Mouse (Mus musculus): ENCODE results near the gene Nexn. TPM values are rescaled to one million over a fixed set of nuclear protein-coding genes. Genes with fewer than 3 reads are reported as not detected.
"Not testable (repeated sequence)": the region's sequence is repeated elsewhere in the genome, so short reads cannot be mapped to it uniquely, and the experiment has no call there.

Nexn gene
- polyA plus RNA-seq, 1 experiment from 2014 or later, result 26.8 TPM

DNA sequence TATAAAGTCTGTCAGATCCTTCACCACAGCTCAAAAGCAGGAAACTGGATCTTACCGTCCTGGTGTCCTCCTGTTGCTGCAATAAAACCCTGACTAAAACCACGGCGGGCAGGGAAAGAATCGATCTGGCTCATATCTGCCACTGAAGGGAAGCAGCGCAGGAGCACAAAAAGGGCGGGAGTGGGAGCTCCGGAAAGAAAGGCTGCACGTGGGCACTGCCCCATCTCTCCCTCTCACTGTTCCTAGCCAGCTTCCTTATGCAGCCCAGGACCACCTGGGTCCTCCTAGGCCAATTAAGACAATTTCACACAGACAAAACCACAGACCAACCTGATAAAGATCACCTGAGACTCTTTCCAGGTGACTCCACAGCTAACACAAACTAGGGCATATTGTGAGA, 4.7 kb downstream of the Nexn start:
- Histone ChIP-seq H3K4me1 (replicated peaks; ENCODE audit: control insufficient read depth, insufficient read depth, low read length) (peaks cover 5% of the 10 kb centered on the region; the same call in 1 of the 2 replicates), H3K27ac (ENCODE audit: low read depth) (no peak overlapping the region), H3K36me3 (ENCODE audit: control insufficient read depth, insufficient read depth, low read length) (no peaks in the 10 kb centered on the region), H3K4me3 (ENCODE audit: low read depth, low read length) (no peak overlapping the region), H3K4me2 (ENCODE audit: low read length) (no peak overlapping the region), H3K27me3 (replicated peaks; ENCODE audit: control insufficient read depth, insufficient read depth, low read length) (no peaks in the 10 kb centered on the region), H3K9me3 (ENCODE audit: control insufficient read depth, low read length) (no peaks in the 10 kb centered on the region), H3K9ac (ENCODE audit: low read length) (no peak overlapping the region)
- WGBS, result 40% methylated on average over 8 of the region's 8 CpGs
- no peak for DNase-seq (ENCODE audit: low spot score)
- no peak for ATAC-seq (replicated peaks; ENCODE audit: low FRiP score, low TSS enrichment, low read depth)

GRCm38 (mm10) chr3:152260362-152260761, 5.8 kb downstream of the Nexn start:
- no peaks in the 10 kb centered on the region for H3K36me3 ChIP-seq (ENCODE audit: control insufficient read depth, insufficient read depth, low read length)
- no peaks in the 10 kb centered on the region for H3K9me3 ChIP-seq (ENCODE audit: control insufficient read depth, low read length)
- 95% methylated on average over 1 of the region's 1 CpGs for WGBS
- H3K9ac ChIP-seq (ENCODE audit: low read length), result no peak overlapping the region
- no peak overlapping the region for H3K4me2 ChIP-seq (ENCODE audit: low read length)
- no peak overlapping the region for H3K27ac ChIP-seq (ENCODE audit: low read depth)
- ATAC-seq (replicated peaks; ENCODE audit: low FRiP score, low TSS enrichment, low read depth) (no peak), DNase-seq (ENCODE audit: low spot score) (no peak)
- H3K27me3 ChIP-seq (replicated peaks; ENCODE audit: control insufficient read depth, insufficient read depth, low read length), result no peaks in the 10 kb centered on the region
- H3K4me3 ChIP-seq (ENCODE audit: low read depth, low read length), result no peak overlapping the region
- no peaks in the 10 kb centered on the region; the same call in 1 of the 2 replicates for H3K4me1 ChIP-seq (replicated peaks; ENCODE audit: control insufficient read depth, insufficient read depth, low read length)

GRCm38 (mm10) chr3:152259409-152259808, 6.7 kb downstream of the Nexn start:
- not testable (repeated sequence) for H3K27me3 ChIP-seq (replicated peaks; ENCODE audit: control insufficient read depth, insufficient read depth, low read length); H3K36me3 ChIP-seq (ENCODE audit: control insufficient read depth, insufficient read depth, low read length); H3K4me2 ChIP-seq (ENCODE audit: low read length); H3K9me3 ChIP-seq (ENCODE audit: control insufficient read depth, low read length); H3K4me3 ChIP-seq (ENCODE audit: low read depth, low read length); H3K9ac ChIP-seq (ENCODE audit: low read length); H3K4me1 ChIP-seq (replicated peaks; ENCODE audit: control insufficient read depth, insufficient read depth, low read length); H3K27ac ChIP-seq (ENCODE audit: low read depth)
- WGBS, result 37% methylated on average over 7 of the region's 9 CpGs
- DNase-seq (ENCODE audit: low spot score) (peak; percentile 91), ATAC-seq (replicated peaks; ENCODE audit: low FRiP score, low TSS enrichment, low read depth) (peak; percentile 68; the same call in 1 of the 2 replicates)

GRCm38 (mm10) chr3:152257528-152257927, 8.6 kb downstream of the Nexn start:
- Histone ChIP-seq H3K27me3 (replicated peaks; ENCODE audit: control insufficient read depth, insufficient read depth, low read length) (no peaks in the 10 kb centered on the region), H3K9ac (ENCODE audit: low read length) (no peak overlapping the region), H3K4me1 (replicated peaks; ENCODE audit: control insufficient read depth, insufficient read depth, low read length) (no peaks in the 10 kb centered on the region; the same call in 1 of the 2 replicates), H3K36me3 (ENCODE audit: control insufficient read depth, insufficient read depth, low read length) (no peaks in the 10 kb centered on the region), H3K9me3 (ENCODE audit: control insufficient read depth, low read length) (no peaks in the 10 kb centered on the region), H3K4me2 (ENCODE audit: low read length) (no peak overlapping the region), H3K27ac (ENCODE audit: low read depth) (no peak overlapping the region), H3K4me3 (ENCODE audit: low read depth, low read length) (no peak overlapping the region)
- WGBS, result 87% methylated on average over 3 of the region's 3 CpGs
- ATAC-seq (replicated peaks; ENCODE audit: low FRiP score, low TSS enrichment, low read depth) (no peak), DNase-seq (ENCODE audit: low spot score) (no peak)

DNA sequence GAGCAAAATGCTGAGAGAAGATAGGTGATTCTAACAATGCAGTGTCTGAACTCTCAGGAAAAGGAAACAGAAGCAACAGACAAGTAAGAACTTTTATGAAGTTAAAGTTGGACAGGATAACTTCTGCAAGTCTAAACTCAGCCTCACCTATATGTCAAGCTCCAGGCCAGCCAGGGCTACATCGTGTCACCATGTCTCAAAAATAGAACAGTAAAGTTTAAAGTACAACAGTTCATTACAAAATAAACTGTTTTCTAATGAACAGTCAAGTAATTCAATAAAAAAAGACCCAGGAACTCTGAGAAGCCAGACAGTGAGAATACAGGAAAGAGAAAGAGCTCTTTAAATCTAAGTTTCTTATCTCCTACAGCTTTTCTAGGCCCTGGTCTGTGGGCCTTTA, 15.7 kb downstream of the Nexn start:
- Histone ChIP-seq H3K9me3 (ENCODE audit: control insufficient read depth, low read length) (no peaks in the 10 kb centered on the region), H3K27me3 (replicated peaks; ENCODE audit: control insufficient read depth, insufficient read depth, low read length) (no peaks in the 10 kb centered on the region), H3K4me1 (replicated peaks; ENCODE audit: control insufficient read depth, insufficient read depth, low read length) (no peaks in the 10 kb centered on the region; the same call in 1 of the 2 replicates), H3K27ac (ENCODE audit: low read depth) (no peak overlapping the region), H3K36me3 (ENCODE audit: control insufficient read depth, insufficient read depth, low read length) (peaks cover 11% of the 10 kb centered on the region), H3K9ac (ENCODE audit: low read length) (no peak overlapping the region), H3K4me2 (ENCODE audit: low read length) (no peak overlapping the region), H3K4me3 (ENCODE audit: low read depth, low read length) (no peak overlapping the region)
- ATAC-seq (replicated peaks; ENCODE audit: low FRiP score, low TSS enrichment, low read depth) (no peak), DNase-seq (ENCODE audit: low spot score) (no peak)
- WGBS, result 82% methylated on average over 1 of the region's 1 CpGs

- Histone ChIP-seq H3K36me3 (ENCODE audit: control insufficient read depth, insufficient read depth, low read length) (peaks cover 14% of the 10 kb centered on the region), H3K27ac (ENCODE audit: low read depth) (no peak overlapping the region), H3K9me3 (ENCODE audit: control insufficient read depth, low read length) (peaks cover 2% of the 10 kb centered on the region; the same call in 1 of the 2 replicates), H3K27me3 (replicated peaks; ENCODE audit: control insufficient read depth, insufficient read depth, low read length) (no peaks in the 10 kb centered on the region), H3K4me1 (replicated peaks; ENCODE audit: control insufficient read depth, insufficient read depth, low read length) (no peaks in the 10 kb centered on the region), H3K4me3 (ENCODE audit: low read depth, low read length) (no peak overlapping the region), H3K4me2 (ENCODE audit: low read length) (no peak overlapping the region), H3K9ac (ENCODE audit: low read length) (no peak overlapping the region)
- ATAC-seq (replicated peaks; ENCODE audit: low FRiP score, low TSS enrichment, low read depth), result no peak
- WGBS, result 87% methylated on average over 12 of the region's 12 CpGs
- DNase-seq (ENCODE audit: low spot score), result no peak
Measured at GRCm38 (mm10) chr3:152247708-152248107, 18.4 kb downstream of the Nexn start.

DNA sequence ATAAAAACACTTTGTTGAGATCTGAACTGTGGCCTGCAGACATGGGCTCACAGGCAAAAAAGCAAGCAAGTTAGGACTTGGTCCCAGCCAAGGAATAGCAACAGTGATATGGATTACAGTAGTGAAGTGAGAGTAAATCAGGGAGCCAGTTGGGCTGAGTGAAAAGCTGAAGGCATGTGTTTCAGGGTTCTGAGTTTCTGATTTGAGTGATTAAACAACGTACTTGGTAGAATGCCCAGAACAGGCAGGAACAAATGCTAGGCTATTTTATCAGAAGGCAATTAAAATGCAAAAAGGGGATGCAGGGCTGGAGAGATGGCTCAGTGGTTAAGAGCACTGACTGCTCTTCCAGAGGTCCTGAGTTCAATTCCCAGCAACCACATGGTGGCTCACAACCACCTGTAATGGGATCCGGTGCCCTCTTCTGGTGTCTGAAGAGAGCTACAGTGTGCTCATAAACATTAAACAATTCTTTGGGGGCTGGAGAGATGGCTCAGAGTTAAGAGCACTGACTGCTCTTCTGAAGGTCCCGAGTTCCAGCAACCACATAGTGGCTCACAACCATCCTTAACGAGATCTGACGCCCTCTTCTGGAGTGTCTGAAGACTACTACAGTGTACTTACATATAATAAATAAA, 20.8 kb downstream of the Nexn start:
- Histone ChIP-seq H3K9ac (ENCODE audit: low read length) (no peak overlapping the region), H3K4me2 (ENCODE audit: low read length) (no peak overlapping the region)
- no peak for ATAC-seq (replicated peaks; ENCODE audit: low FRiP score, low TSS enrichment, low read depth)

GRCm38 (mm10) chr3:152243304-152243703, 22.8 kb downstream of the Nexn start:
- 78% methylated on average over 4 of the region's 4 CpGs for WGBS
- no peak for ATAC-seq (replicated peaks; ENCODE audit: low FRiP score, low TSS enrichment, low read depth)

More for the DNA sequence above, 20.8 kb downstream of the Nexn start:
- H3K36me3 ChIP-seq (ENCODE audit: control insufficient read depth, insufficient read depth, low read length), result peaks cover 19% of the 10 kb centered on the region
- no peak overlapping the region for H3K27ac ChIP-seq (ENCODE audit: low read depth)
- peaks cover 2% of the 10 kb centered on the region; the same call in 1 of the 2 replicates for H3K9me3 ChIP-seq (ENCODE audit: control insufficient read depth, low read length)
- no peaks in the 10 kb centered on the region for H3K4me1 ChIP-seq (replicated peaks; ENCODE audit: control insufficient read depth, insufficient read depth, low read length)
- no peak for DNase-seq (ENCODE audit: low spot score)
- WGBS, result 78% methylated on average over 5 of the region's 5 CpGs
- no peaks in the 10 kb centered on the region for H3K27me3 ChIP-seq (replicated peaks; ENCODE audit: control insufficient read depth, insufficient read depth, low read length)
- no peak overlapping the region for H3K4me3 ChIP-seq (ENCODE audit: low read depth, low read length)

GRCm38 (mm10) chr3:152241098-152241497, 25.1 kb downstream of the Nexn start:
- WGBS, result 58% methylated on average over 3 of the region's 3 CpGs
- no peak for ATAC-seq (replicated peaks; ENCODE audit: low FRiP score, low TSS enrichment, low read depth)

More at GRCm38 (mm10) chr3:152243304-152243703, 22.8 kb downstream of the Nexn start:
- Histone ChIP-seq H3K4me2 (ENCODE audit: low read length) (no peak overlapping the region), H3K4me1 (replicated peaks; ENCODE audit: control insufficient read depth, insufficient read depth, low read length) (no peaks in the 10 kb centered on the region), H3K27me3 (replicated peaks; ENCODE audit: control insufficient read depth, insufficient read depth, low read length) (no peaks in the 10 kb centered on the region), H3K36me3 (ENCODE audit: control insufficient read depth, insufficient read depth, low read length) (peaks cover 25% of the 10 kb centered on the region), H3K9ac (ENCODE audit: low read length) (no peak overlapping the region), H3K27ac (ENCODE audit: low read depth) (no peak overlapping the region), H3K9me3 (ENCODE audit: control insufficient read depth, low read length) (peaks cover 2% of the 10 kb centered on the region; the same call in 1 of the 2 replicates), H3K4me3 (ENCODE audit: low read depth, low read length) (no peak overlapping the region)
- DNase-seq (ENCODE audit: low spot score), result no peak

More at GRCm38 (mm10) chr3:152241098-152241497, 25.1 kb downstream of the Nexn start:
- Histone ChIP-seq H3K27me3 (replicated peaks; ENCODE audit: control insufficient read depth, insufficient read depth, low read length) (no peaks in the 10 kb centered on the region), H3K9me3 (ENCODE audit: control insufficient read depth, low read length) (peaks cover 2% of the 10 kb centered on the region; the same call in 1 of the 2 replicates), H3K4me1 (replicated peaks; ENCODE audit: control insufficient read depth, insufficient read depth, low read length) (no peaks in the 10 kb centered on the region), H3K36me3 (ENCODE audit: control insufficient read depth, insufficient read depth, low read length) (peaks cover 43% of the 10 kb centered on the region), H3K9ac (ENCODE audit: low read length) (no peak overlapping the region), H3K27ac (ENCODE audit: low read depth) (no peak overlapping the region), H3K4me2 (ENCODE audit: low read length) (no peak overlapping the region), H3K4me3 (ENCODE audit: low read depth, low read length) (no peak overlapping the region)
- DNase-seq (ENCODE audit: low spot score), result no peak

Data from intestine, embryonic 14.5 days (tissue).